Mouse (Mus musculus) myocyte (in vitro differentiated cells): ENCODE measurements around the gene Efcab9. TPM values are rescaled to one million over a fixed set of nuclear protein-coding genes. Genes with fewer than 3 reads are reported as not detected.
"Not testable (repeated sequence)": the region's sequence is repeated elsewhere in the genome, so short reads cannot be mapped to it uniquely, and the experiment has no call there.

Source experiments
- H3K27me3 ChIP-seq: one replicate; pipeline ENCODE4 v1.6.1; 2011; ENCODE audit not compliant: control insufficient read depth, insufficient read depth, insufficient read length
- H3K36me3 ChIP-seq: one replicate; pipeline ENCODE4 v1.6.1; 2011; ENCODE audit not compliant: control insufficient read depth, insufficient read depth
- H3K4me2 ChIP-seq: one replicate; pipeline ENCODE4 v1.6.1; 2011; ENCODE audit warnings: low read depth, control low read depth
- H3K4me3 ChIP-seq: one replicate; pipeline ENCODE4 v1.5.1; 2011; ENCODE audit warnings: mild to moderate bottlenecking, control low read depth, moderate library complexity
- H3K79me2 ChIP-seq: one replicate; pipeline ENCODE4 v1.6.1; 2011; ENCODE audit not compliant: control insufficient read depth, insufficient read depth
- H3ac ChIP-seq: one replicate; pipeline ENCODE4 v1.6.1; 2011; ENCODE audit not compliant: control insufficient read depth, insufficient read length
- CEBPB ChIP-seq: IDR thresholded peaks from 2 replicates; pipeline ENCODE4 v1.6.1; 2011; ENCODE audit warnings: mild to moderate bottlenecking, moderate library complexity; ENCODE audit not compliant: poor library complexity, insufficient read depth, severe bottlenecking
- E2F4 ChIP-seq: IDR thresholded peaks from one replicate; pipeline ENCODE4 v1.6.1; 2011; ENCODE audit warnings: mild to moderate bottlenecking, control low read depth, moderate library complexity; ENCODE audit not compliant: insufficient read depth
- MAX ChIP-seq: IDR thresholded peaks from one replicate; pipeline ENCODE4 v1.6.1; 2011; ENCODE audit warnings: low read depth, mild to moderate bottlenecking, control low read depth
- MYOD1 ChIP-seq, 3 experiments: IDR thresholded peaks; one replicate each; pipeline ENCODE4 v1.6.1; 2011; ENCODE audit warnings: control low read depth in 2 of 3, low read depth in 2 of 3, mild to moderate bottlenecking in 2 of 3, moderate library complexity in 1 of 3; ENCODE audit not compliant: insufficient read length in 2 of 3, control insufficient read depth in 1 of 3
- MYOG ChIP-seq, 3 experiments: IDR thresholded peaks; one replicate each; pipeline ENCODE4 v1.6.1; 2011; ENCODE audit warnings: control low read depth in 2 of 3, low read depth in 2 of 3, mild to moderate bottlenecking in 2 of 3; ENCODE audit not compliant: insufficient read length in 2 of 3, control insufficient read depth in 1 of 3, insufficient read depth in 1 of 3
- POLR2A ChIP-seq: IDR thresholded peaks from one replicate; pipeline ENCODE4 v1.6.1; 2011; ENCODE audit warnings: low read depth, mild to moderate bottlenecking, control low read depth, moderate library complexity; ENCODE audit not compliant: insufficient read length
- POLR2AphosphoS2 ChIP-seq: IDR thresholded peaks from one replicate; pipeline ENCODE4 v1.6.1; 2011; ENCODE audit warnings: low read depth, control low read depth; ENCODE audit not compliant: insufficient read length
- REST ChIP-seq: IDR thresholded peaks from one replicate; pipeline ENCODE4 v1.6.1; 2011; ENCODE audit warnings: mild to moderate bottlenecking, control low read depth, moderate library complexity; ENCODE audit not compliant: insufficient read depth, insufficient read length
- SRF ChIP-seq: IDR thresholded peaks from one replicate; pipeline ENCODE4 v1.6.1; 2011; ENCODE audit warnings: low read depth; ENCODE audit not compliant: control insufficient read depth, insufficient read length
- TCF12 ChIP-seq: IDR thresholded peaks from one replicate; pipeline ENCODE4 v1.6.1; 2011; ENCODE audit warnings: mild to moderate bottlenecking, control low read depth; ENCODE audit not compliant: poor library complexity, insufficient read depth, severe bottlenecking
- TCF3 ChIP-seq: IDR thresholded peaks from one replicate; pipeline ENCODE4 v1.6.1; 2011; ENCODE audit warnings: low read depth, control low read depth; ENCODE audit not compliant: insufficient read length
- USF1 ChIP-seq: IDR thresholded peaks from one replicate; pipeline ENCODE4 v1.6.1; 2011; ENCODE audit warnings: low read depth, mild to moderate bottlenecking, control low read depth, moderate library complexity
- polyA plus RNA-seq: library from polyadenylated mRNA; unstranded; fragments of >200 nt; fragmentation: generic; extraction: Trizol; gene quantifications from one replicate; pipeline ENCODE4 v1.2.1, GENCODE M21; 2012; ENCODE audit warnings: missing spikeins

Efcab9 gene
- polyA plus RNA-seq, 1 experiment, result 0.08 TPM

DNA sequence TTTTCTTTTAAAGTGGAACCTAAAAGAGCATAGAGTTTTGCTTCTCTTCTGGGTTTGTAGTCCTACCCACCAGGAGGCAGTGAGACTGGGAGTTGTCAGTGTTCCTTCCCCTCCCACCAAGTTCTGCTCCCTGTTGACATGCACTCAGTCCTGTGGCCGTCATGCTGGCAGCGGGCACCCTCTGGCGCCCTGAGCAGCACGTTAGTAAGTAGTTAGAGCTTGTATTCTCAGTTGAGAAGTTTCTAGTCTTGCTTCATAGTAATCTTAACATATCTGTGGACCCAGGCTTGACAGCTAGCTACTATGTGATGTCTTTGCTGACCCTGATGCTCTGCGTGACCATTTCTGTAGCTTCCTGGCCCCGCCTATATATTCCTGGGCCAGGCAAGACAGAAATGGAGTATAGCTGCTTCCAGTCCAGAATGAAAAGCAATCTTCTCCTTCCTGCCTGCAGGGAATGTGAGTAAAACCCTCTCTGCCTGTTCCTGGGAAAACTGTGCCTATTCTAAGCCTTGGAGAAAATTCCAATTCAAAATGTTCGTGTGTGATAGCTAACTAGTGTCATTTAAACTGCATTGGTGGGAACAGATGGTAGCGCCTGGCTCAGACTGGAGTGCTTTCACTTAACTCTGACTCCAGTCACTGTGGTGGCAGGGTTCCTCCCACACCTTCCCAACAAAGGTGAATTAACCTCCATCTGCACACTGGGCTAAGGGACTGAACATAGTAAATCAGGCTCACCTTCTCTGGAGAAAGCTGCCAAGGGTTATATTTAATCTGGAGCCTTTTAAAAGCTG lies 14.8 kb downstream of the Efcab9 start:
- H3K27me3 ChIP-seq, result no peaks in the 10 kb centered on the region
- H3K4me3 ChIP-seq, result no peak overlapping the region
- no peaks in the 10 kb centered on the region for H3K79me2 ChIP-seq
- TF ChIP-seq USF1 (no peak), REST (no peak), SRF (no peak), CEBPB (no peak), MYOG (IDR thresholded peaks at IDR 0.05; ENCODE audit: control insufficient read depth in 1 of 3, insufficient read depth in 1 of 3, insufficient read length in 2 of 3, low read depth in 2 of 3) (no peak), MYOD1 (IDR thresholded peaks at IDR 0.05; ENCODE audit: control insufficient read depth in 1 of 3, insufficient read length in 2 of 3, low read depth in 2 of 3) (no peak), POLR2AphosphoS2 (no peak), POLR2A (no peak), TCF3 (no peak), MAX (no peak), TCF12 (no peak), E2F4 (no peak)
- peaks cover 5% of the 10 kb centered on the region for H3K36me3 ChIP-seq
- H3K4me2 ChIP-seq, result no peak overlapping the region
- no peak overlapping the region for H3ac ChIP-seq

DNA sequence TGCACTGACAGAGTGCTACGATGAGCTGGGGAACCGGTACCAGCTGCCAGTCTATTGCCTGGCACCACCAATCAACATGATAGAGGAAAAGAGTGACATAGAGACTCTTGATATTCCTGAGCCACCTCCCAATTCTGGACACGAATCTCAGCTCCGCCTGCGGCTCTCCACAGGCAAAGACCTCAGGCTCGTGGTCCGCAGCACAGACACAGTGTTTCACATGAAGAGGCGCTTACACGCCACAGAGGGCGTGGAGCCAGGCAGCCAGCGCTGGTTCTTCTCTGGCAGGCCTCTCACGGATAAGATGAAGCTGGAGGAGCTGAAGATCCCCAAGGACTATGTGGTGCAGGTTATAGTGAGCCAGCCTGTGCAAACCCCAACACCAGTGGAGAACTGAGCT lies 15.8 kb downstream of the Efcab9 start:
- Histone ChIP-seq H3ac (no peak overlapping the region), H3K79me2 (no peaks in the 10 kb centered on the region), H3K27me3 (no peaks in the 10 kb centered on the region), H3K4me3 (no peak overlapping the region), H3K4me2 (no peak overlapping the region), H3K36me3 (peaks cover 5% of the 10 kb centered on the region)
- TF ChIP-seq USF1 (no peak), SRF (no peak)

DNA sequence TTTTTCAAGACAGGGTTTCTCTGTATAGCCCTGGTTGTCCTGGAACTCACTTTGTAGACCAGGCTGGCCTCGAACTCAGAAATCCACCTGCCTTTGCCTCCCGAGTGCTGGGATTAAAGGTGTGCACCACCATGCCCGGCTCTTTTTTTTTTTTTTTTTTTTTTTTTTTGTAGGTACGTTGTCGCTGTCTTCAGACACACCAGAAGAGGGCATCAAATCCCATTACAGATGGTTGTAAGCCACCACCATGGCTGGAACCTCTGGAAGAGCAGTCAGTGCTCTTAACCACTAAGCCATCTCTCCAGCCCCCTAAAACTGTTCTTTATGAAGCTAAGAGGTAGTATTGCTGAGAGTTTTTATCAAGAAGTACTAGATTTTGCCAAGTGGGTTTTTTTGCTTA lies 17.0 kb downstream of the Efcab9 start:
- not testable (repeated sequence) for H3K4me2 ChIP-seq, H3K36me3 ChIP-seq, H3K27me3 ChIP-seq

DNA sequence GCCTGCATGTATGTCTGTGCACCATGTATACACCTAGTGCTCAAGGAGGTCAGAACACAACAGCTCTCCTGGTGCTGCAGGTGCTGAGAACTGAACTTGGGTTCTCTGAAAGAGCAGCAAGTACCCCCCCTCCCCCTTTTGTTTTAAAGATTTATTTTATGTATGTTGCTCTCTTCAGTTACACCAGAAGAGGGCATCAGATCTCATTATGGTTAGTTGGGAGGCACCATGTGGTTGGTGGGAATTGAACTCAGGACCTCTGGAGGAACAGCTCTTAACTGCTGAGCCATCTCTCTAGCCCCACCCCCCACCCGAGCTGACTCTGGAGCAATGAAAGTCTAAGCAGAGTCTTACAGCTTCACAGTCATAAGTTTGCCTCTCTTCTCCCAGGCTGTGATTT lies 21.0 kb downstream of the Efcab9 start:
- no peaks in the 10 kb centered on the region for H3K79me2 ChIP-seq
- H3K4me3 ChIP-seq, result no peak overlapping the region
- H3K36me3 ChIP-seq, result no peaks in the 10 kb centered on the region
- H3K4me2 ChIP-seq, result no peak overlapping the region
- H3K27me3 ChIP-seq, result no peaks in the 10 kb centered on the region
- H3ac ChIP-seq, result no peak overlapping the region
- TF ChIP-seq MAX, result no peak
- no peak for TF ChIP-seq CEBPB
- no peak for TF ChIP-seq TCF3
- TF ChIP-seq POLR2A, result no peak
- no peak for TF ChIP-seq REST

More for the DNA sequence above, 17.0 kb downstream of the Efcab9 start:
- H3ac ChIP-seq, H3K4me3 ChIP-seq, H3K79me2 ChIP-seq: not testable (repeated sequence)

DNA sequence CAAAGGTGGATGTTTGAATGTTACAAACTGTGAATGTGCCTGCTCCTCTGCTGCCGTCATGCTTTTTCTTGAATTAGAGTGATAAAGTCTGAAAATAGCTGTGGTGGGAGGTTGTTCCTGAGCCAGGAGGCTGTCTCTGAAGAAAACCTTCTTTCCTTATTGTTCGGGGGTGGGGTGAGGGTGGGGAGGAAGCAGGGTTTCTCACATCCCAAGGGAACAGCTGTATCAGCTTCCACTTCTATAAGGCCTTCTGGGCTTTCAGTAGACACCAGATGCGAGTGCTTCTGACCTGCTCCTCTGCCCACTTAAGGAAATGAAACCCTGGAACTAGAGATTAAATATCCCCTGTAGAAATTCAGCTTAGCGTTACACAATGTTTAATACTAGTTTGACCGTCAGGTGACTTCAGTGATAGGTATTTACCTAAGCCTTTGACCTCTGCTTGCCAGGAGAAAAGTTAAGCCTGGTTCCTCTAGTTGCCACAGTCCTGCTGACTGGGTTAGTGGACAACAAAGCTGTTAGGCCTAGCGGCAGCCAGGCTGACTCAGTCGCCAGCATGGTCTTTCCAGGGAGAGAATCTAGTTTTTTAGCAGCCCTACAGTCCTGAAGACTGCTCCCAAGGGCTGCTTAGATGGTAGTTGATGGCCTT lies 26.7 kb downstream of the Efcab9 start:
- Histone ChIP-seq H3ac (no peak overlapping the region), H3K4me3 (no peak overlapping the region), H3K79me2 (no peaks in the 10 kb centered on the region)

DNA sequence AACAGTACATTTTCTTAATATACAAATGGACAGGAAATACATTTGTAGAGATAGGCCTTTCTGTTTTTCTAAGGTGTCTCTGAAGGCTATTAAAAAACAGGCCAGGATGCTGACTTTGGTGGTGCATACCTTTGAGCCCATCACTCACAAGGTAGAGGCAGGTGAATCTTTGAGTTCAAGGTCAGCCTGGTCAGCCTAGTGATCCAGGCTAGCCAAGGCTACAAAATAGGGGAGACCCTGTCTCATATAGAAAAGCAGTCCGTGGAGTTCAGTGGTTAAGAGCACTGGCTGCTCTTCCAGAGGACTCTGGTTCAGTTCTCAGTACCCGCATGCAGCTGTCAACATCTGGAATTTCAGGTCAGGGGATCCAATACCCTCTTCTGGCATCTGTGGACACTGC lies 28.2 kb downstream of the Efcab9 start:
- H3K4me2 ChIP-seq, result no peak overlapping the region
- no peak overlapping the region for H3ac ChIP-seq
- TF ChIP-seq POLR2AphosphoS2, result no peak
- TF ChIP-seq MAX, result no peak
- no peak for TF ChIP-seq E2F4
- TF ChIP-seq TCF3, result no peak
- TF ChIP-seq MYOG (IDR thresholded peaks at IDR 0.05; ENCODE audit: control insufficient read depth in 1 of 3, insufficient read depth in 1 of 3, insufficient read length in 2 of 3, low read depth in 2 of 3), result no peak
- no peak for TF ChIP-seq MYOD1 (IDR thresholded peaks at IDR 0.05; ENCODE audit: control insufficient read depth in 1 of 3, insufficient read length in 2 of 3, low read depth in 2 of 3)
- TF ChIP-seq TCF12, result no peak
- no peak for TF ChIP-seq POLR2A
- no peak for TF ChIP-seq REST
- no peak for TF ChIP-seq CEBPB
- no peak for TF ChIP-seq SRF
- TF ChIP-seq USF1, result no peak
- no peak overlapping the region for H3K4me3 ChIP-seq
- H3K27me3 ChIP-seq, result no peaks in the 10 kb centered on the region
- H3K79me2 ChIP-seq, result peaks cover 6% of the 10 kb centered on the region
- no peaks in the 10 kb centered on the region for H3K36me3 ChIP-seq

More for the DNA sequence above, 26.7 kb downstream of the Efcab9 start:
- no peaks in the 10 kb centered on the region for H3K27me3 ChIP-seq
- H3K36me3 ChIP-seq, result no peaks in the 10 kb centered on the region
- TF ChIP-seq TCF3 (no peak), E2F4 (no peak), MYOD1 (IDR thresholded peaks at IDR 0.05; ENCODE audit: control insufficient read depth in 1 of 3, insufficient read length in 2 of 3, low read depth in 2 of 3) (peak in 2 of 3 experiments; percentile 6 to 40), MAX (no peak)
- H3K4me2 ChIP-seq, result peak overlapping the region; percentile 59
